Mouse (Mus musculus): ENCODE results near the gene Adgrb2. TPM values are rescaled to one million over a fixed set of nuclear protein-coding genes. Genes with fewer than 3 reads are reported as not detected.

The Adgrb2 gene
- total and polyA plus RNA-seq, 3 experiments = 0.08 TPM; not detected in 2

- Histone ChIP-seq H3K36me3 (replicated peaks in 1 of 2; ENCODE audit: control insufficient read depth in 1 of 2, insufficient read depth in 1 of 2, low read length in 1 of 2) (no peaks in the 10 kb centered on the region), H3K79me2 (replicated peaks; ENCODE audit: control insufficient read depth, extremely low read depth, insufficient read depth, poor library complexity, severe bottlenecking) (no peaks in the 10 kb centered on the region), H3K4me1 (ENCODE audit: control insufficient read depth in 1 of 2, insufficient read depth in 2 of 2) (no peaks in the 10 kb centered on the region), H3K9me3 (replicated peaks; ENCODE audit: low read length) (no peaks in the 10 kb centered on the region), H3K4me3 (replicated peaks in 1 of 3; ENCODE audit: low read depth in 2 of 3, low read length in 2 of 3, poor library complexity in 1 of 3) (no peak overlapping the region), H3K27ac (ENCODE audit: insufficient read depth, low read depth) (no peak overlapping the region), H3K4me2 (ENCODE audit: insufficient read depth, low read depth, poor library complexity, severe bottlenecking) (no peak overlapping the region), H3K27me3 (replicated peaks) (peaks cover 99% of the 10 kb centered on the region), H3K9ac (ENCODE audit: insufficient read depth, low read depth) (no peak overlapping the region)
- TF ChIP-seq TBP (conservative IDR thresholded peaks at IDR 0.05; ENCODE audit: low read depth, low read length) = no peak
- TF ChIP-seq MAFK (IDR thresholded peaks at IDR 0.05; ENCODE audit: insufficient replicate concordance, low read length) = no peak
- no peak for TF ChIP-seq EP300 (IDR thresholded peaks at IDR 0.05; ENCODE audit: low read length)
- TF ChIP-seq CTCF (conservative IDR thresholded peaks at IDR 0.05 in 1 of 2, IDR thresholded peaks at IDR 0.05 in 1 of 2; ENCODE audit: low read depth in 2 of 2, low read length in 2 of 2) = no peak
- no peak for TF ChIP-seq MXI1 (IDR thresholded peaks at IDR 0.05; ENCODE audit: low read depth, low read length)
- TF ChIP-seq SMC3 (IDR thresholded peaks at IDR 0.05; ENCODE audit: low read depth, low read length) = no peak
- no peak for TF ChIP-seq CHD1 (IDR thresholded peaks at IDR 0.05; ENCODE audit: low read depth, low read length)
- TF ChIP-seq NRF1 (IDR thresholded peaks at IDR 0.05; ENCODE audit: low read depth, low read length) = no peak
- dilution Hi-C loops (cut with MboI; ENCODE audit: extremely low pct_ligation_motif_present, extremely low pct_unique_long_range_greater_than_20kb, low sequenced_read_pairs) = no loop called here
- DNase-seq (ENCODE audit: extremely low read depth) = no peak
- in situ Hi-C loops (cut with MboI; ENCODE audit: low pct_ligation_motif_present, low pct_unique_long_range_greater_than_20kb, low sequenced_read_pairs) = no loop called here
These were observed 32.5 kb downstream of the Adgrb2 start for GRCm38 (mm10) chr4:130017036-130017674.

DNA sequence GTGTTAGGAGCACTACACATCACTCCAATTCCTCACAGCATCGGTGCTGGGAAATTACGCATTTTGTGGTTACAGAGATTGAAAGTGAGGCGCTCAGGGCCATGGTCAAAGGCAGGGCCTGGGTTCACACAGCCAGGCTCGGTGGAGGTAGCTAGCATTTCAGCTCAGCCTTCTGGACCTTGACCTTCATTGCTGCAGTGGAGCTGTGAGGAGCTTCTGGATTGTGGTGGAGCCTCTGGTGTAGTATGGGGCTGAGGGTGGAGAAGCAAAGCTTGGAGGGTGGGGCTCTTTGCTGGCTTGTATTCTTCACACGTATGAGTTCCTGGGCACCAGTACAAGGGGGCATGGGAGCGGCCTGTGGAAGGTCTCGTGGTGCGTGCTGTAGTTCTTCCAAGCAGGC is 38.3 kb downstream of the Adgrb2 start:
- peaks cover 9% of the 10 kb centered on the region for H3K9me3 ChIP-seq (replicated peaks; ENCODE audit: low read length)
- TF ChIP-seq USF2 (conservative IDR thresholded peaks at IDR 0.05; ENCODE audit: low read depth, low read length) (no peak), ELF1 (IDR thresholded peaks at IDR 0.05; ENCODE audit: low read depth, low read length) (no peak), MAFK (IDR thresholded peaks at IDR 0.05; ENCODE audit: insufficient replicate concordance, low read length) (no peak), RCOR1 (conservative IDR thresholded peaks at IDR 0.05; ENCODE audit: low read depth, low read length) (no peak), NRF1 (IDR thresholded peaks at IDR 0.05; ENCODE audit: low read depth, low read length) (no peak), MAZ (IDR thresholded peaks at IDR 0.05; ENCODE audit: low read depth, low read length) (no peak), JUN (IDR thresholded peaks at IDR 0.05; ENCODE audit: insufficient read depth, low read depth, low read length) (no peak), MAX (IDR thresholded peaks at IDR 0.05; ENCODE audit: low read length) (no peak), JUND (conservative IDR thresholded peaks at IDR 0.05; ENCODE audit: low read depth, low read length) (no peak), TCF12 (IDR thresholded peaks at IDR 0.05; ENCODE audit: low read depth, low read length) (no peak), CHD2 (IDR thresholded peaks at IDR 0.05; ENCODE audit: low read length) (no peak), POLR2AphosphoS2 (IDR thresholded peaks at IDR 0.05; ENCODE audit: low read depth, low read length) (no peak), BHLHE40 (IDR thresholded peaks at IDR 0.05; ENCODE audit: low read depth, low read length) (no peak), ZKSCAN1 (IDR thresholded peaks at IDR 0.05; ENCODE audit: borderline replicate concordance, low read depth, low read length) (no peak), ZNF384 (IDR thresholded peaks at IDR 0.05; ENCODE audit: low read depth, low read length) (no peak), NELFE (IDR thresholded peaks at IDR 0.05; ENCODE audit: low read depth, low read length) (no peak), GABPA (IDR thresholded peaks at IDR 0.05; ENCODE audit: insufficient replicate concordance, low read depth, low read length) (no peak), ZC3H11A (IDR thresholded peaks at IDR 0.05; ENCODE audit: low read depth, low read length) (no peak), MEF2A (IDR thresholded peaks at IDR 0.05; ENCODE audit: borderline replicate concordance, low read depth, low read length) (no peak)
- in situ Hi-C loops (cut with MboI; ENCODE audit: low pct_ligation_motif_present, low pct_unique_long_range_greater_than_20kb, low sequenced_read_pairs) (no loop called here), dilution Hi-C loops (cut with MboI; ENCODE audit: extremely low pct_ligation_motif_present, extremely low pct_unique_long_range_greater_than_20kb, low sequenced_read_pairs) (no loop called here)
- H3K9ac ChIP-seq (ENCODE audit: insufficient read depth, low read depth) = no peak overlapping the region
- peaks cover 92% of the 10 kb centered on the region for H3K27me3 ChIP-seq (replicated peaks)
- H3K4me2 ChIP-seq (ENCODE audit: insufficient read depth, low read depth, poor library complexity, severe bottlenecking) = no peak overlapping the region
- H3K4me1 ChIP-seq (ENCODE audit: control insufficient read depth in 1 of 2, insufficient read depth in 2 of 2) = no peaks in the 10 kb centered on the region
- DNase-seq (ENCODE audit: extremely low read depth) = no peak
- H3K79me2 ChIP-seq (replicated peaks; ENCODE audit: control insufficient read depth, extremely low read depth, insufficient read depth, poor library complexity, severe bottlenecking) = no peaks in the 10 kb centered on the region
- no peak overlapping the region for H3K27ac ChIP-seq (ENCODE audit: insufficient read depth, low read depth)
- no peak overlapping the region for H3K4me3 ChIP-seq (replicated peaks in 1 of 3; ENCODE audit: low read depth in 2 of 3, low read length in 2 of 3, poor library complexity in 1 of 3)
- H3K36me3 ChIP-seq (replicated peaks in 1 of 2; ENCODE audit: control insufficient read depth in 1 of 2, insufficient read depth in 1 of 2, low read length in 1 of 2) = no peaks in the 10 kb centered on the region

All from CH12.LX (cell line).